Mouse (Mus musculus): ENCODE measurements around the gene Hba-a2.
A peak's percentile ranks its signal among the peaks of the same experiment; 100 is the strongest.
"Not testable (repeated sequence)": the region's sequence is repeated elsewhere in the genome, so short reads cannot be mapped to it uniquely, and the experiment has no call there.

The Hba-a2 gene

DNA sequence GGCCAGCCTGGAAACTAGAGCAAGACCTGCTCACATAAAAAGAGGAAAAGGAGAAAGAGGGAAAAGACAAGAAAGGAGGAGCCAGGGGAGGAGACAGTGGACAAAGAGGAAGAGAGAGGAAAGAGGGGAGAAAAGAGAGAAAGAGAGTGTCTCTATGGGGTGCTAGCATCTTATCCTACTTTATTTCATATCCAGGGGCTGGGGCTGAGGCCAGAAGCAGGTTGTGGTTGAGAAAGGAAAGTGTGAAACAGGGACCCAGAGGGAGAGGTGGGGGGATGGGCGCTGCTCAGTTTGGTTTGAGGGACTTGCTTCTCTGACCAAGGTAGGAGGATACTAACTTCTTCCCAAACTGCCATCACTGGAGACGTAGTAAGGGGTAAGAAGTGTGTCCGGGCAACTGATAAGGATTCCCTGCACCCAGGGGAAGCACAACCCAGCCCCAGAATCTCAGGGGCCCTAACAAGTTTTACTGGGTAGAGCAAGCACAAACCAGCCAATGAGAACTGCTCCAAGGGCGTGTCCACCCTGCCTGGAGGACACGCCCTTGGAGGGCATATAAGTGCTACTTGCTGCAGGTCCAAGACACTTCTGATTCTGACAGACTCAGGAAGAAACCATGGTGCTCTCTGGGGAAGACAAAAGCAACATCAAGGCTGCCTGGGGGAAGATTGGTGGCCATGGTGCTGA lies 13.1 kb upstream of the Hba-a2 start, which contains the start of gene Hba-a1:
Gene Hba-a1 (plus strand): TSS at position 421 of the 687 bp plus-strand sequence.
- not testable (repeated sequence) for DNase-seq (ENCODE audit: low spot score)

DNA sequence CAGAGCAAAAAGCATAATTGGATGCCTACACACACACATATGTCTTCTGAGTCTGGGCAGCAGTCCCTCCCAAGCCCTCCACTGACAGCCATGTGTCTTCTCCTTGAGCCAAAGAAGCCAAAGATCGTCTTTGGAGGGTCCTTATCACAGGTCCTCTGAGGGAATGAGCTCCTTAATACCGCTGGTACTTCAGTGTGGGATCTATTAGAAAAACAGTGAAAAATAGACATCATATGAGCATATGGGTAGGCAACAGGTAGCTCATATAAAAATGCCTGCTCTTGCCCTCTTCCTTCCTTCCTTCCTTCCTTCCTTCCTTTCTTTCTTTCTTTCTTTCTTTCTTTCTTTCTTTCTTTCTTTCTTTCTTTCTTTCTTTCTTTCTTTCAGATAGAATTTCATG lies 11.7 kb upstream of the Hba-a2 start:
- DNase-seq (ENCODE audit: low spot score): not testable (repeated sequence)

DNA sequence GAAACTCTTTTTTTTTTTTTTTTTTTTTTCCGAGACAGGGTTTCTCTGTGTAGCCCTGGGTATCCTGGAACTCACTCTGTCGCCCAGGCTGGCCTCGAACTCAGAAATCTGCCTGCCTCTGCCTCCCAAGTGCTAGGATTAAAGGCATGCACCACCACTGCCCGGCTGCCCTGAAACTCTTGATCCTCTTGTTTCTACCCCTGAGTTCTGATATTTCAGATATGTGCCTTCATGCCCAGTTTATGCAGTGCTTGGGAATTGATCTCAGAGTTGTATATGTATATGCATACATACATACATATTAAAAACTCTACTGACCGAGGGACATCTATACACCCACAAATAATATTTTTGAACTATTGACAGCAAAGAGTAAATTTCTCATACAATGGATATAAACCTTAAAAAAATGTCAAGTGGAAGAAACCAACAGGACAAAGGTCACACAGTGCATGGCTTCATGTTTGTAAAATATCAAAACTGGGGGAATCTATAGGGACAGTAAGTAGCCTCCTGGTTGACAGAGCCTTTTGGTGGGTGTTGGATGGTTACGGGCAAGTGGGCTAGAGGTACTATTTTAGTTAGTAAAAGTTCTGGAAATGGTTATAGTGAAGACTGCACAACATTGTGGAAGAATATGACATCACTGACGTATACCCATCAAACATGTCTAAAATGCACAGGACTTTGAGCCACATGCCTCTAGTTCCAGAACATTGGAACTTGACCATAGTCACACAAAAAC lies 11.1 kb upstream of the Hba-a2 start:
- no peak for DNase-seq (ENCODE audit: low spot score)

GRCm38 (mm10) chr11:32285887-32286286 lies 10.4 kb upstream of the Hba-a2 start:
- not testable (repeated sequence) for DNase-seq (ENCODE audit: low spot score)

DNA sequence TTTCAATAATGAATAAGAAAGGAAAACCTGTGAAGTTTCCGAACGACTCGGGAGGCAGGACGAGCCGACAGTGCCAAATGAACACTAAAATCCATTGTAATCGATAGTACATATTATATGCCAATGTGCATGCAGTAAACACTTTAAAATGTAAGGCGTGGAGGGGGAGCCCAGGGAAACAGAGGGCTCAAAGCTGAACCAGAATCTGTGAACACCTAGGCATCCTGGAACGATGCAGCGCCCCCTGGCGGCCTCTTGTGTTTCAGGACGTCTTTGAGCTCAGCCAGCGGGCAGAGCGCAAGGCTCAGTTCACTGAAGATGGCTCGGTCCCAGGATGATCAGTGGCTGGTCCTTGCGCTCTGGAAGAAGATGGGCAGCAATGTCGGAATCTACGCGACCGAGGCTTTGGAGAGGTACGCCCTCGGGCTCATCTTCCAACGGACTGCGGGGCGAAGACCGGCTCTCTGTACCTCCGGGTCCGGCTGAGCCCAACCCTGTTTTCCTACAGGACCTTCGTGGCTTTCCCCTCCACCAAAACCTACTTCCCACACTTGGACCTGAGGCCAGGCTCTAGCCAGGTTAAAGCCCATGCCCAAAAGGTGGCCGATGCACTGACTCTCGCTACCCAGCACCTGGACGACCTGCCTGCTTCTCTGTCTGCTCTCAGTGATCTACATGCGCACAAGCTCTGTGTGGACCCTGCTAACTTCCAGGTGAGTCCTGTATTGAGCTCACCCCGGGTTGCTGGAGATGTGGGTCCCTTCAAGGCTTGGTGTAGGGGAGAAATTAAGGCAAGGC lies 9.4 kb upstream of the Hba-a2 start, which contains the start of gene Hbq1b:
Gene Hbq1b (plus strand): TSS at position 271 of the 798 bp plus-strand sequence.
- DNase-seq (ENCODE audit: low spot score): peak; percentile 88

DNA sequence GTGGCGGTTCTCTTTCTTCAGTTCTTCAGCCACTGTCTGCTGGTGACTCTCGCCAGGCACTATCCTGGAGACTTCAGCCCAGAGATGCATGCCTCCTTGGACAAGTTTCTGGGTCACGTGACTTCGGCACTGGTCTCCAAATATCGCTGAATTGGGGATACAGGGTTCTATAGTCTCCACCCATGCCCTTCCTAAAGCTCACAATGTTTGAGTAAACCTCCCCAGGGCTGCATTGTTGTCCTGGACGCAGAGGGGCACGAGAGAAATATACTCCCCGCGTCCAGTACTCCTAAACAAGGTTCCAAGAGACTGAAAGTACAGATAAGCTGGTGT lies 8.8 kb upstream of the Hba-a2 start:
- no peak for DNase-seq (ENCODE audit: low spot score)

DNA sequence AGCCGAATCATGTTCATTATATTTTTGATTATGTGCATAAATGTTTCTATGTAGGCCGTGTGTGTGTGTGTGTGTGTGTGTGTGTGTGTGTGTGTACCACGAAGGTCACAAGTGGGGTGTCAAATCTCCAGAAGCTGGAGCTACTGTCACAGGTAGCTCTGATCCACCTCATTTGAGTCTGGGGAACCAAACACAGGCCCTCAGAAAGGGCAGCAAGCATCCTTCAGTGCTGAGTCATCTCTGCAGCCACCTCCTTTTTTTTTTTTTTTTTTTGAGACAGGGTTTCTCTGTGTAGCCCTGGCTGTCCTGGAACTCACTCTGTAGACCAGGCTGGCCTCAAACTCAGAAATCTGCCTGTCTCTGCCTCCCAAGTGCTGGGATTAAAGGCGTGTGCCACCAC lies 3.5 kb upstream of the Hba-a2 start:
- DNase-seq (ENCODE audit: low spot score): not testable (repeated sequence)

- not testable (repeated sequence) for DNase-seq (ENCODE audit: low spot score)
Observed at GRCm38 (mm10) chr11:32293479-32293878, 2.8 kb upstream of the Hba-a2 start.

GRCm38 (mm10) chr11:32297417-32297816 lies 1.1 kb downstream of the Hba-a2 start:
- not testable (repeated sequence) for DNase-seq (ENCODE audit: low spot score)

DNA sequence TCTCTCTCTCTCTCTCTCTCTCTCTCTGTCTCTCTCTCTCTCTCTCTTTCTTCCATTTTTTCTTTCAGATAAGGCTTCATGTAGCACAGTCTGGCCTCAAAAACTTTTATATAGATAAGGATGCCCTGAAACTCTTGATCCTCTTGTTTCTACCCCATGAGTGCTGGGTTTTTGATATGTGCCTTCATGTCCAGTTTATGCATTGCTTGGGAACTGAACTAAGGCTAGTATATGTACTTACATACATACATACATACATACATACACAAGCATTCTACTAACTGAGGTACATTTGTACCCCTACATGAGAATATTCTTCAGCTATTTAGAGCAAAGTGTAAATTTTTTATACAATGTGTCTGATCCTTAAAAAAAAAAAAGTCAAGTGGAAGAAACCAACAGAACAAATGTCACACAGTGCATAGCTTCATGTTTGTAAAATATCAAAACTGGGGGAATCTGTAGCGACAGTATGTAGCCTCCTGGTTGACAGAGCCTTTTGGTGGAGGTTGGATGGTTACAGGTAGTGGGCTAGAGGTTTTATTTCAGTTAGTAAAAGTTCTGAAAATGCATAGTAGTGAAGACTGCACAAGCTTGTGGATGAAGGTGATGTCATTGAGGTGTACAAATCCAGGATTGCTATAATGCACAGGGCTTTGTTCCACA lies 1.7 kb downstream of the Hba-a2 start:
- DNase-seq (ENCODE audit: low spot score): no peak

- no peak for DNase-seq (ENCODE audit: low spot score)
Observed at GRCm38 (mm10) chr11:32298532-32298918, 2.2 kb downstream of the Hba-a2 start.

GRCm38 (mm10) chr11:32299865-32300264 lies 3.6 kb downstream of the Hba-a2 start, which contains the start of gene Hbq1a:
Gene Hbq1a, plus strand, starts transcription at chr11:32300069.
- peak; percentile 79 for DNase-seq (ENCODE audit: low spot score)

DNA sequence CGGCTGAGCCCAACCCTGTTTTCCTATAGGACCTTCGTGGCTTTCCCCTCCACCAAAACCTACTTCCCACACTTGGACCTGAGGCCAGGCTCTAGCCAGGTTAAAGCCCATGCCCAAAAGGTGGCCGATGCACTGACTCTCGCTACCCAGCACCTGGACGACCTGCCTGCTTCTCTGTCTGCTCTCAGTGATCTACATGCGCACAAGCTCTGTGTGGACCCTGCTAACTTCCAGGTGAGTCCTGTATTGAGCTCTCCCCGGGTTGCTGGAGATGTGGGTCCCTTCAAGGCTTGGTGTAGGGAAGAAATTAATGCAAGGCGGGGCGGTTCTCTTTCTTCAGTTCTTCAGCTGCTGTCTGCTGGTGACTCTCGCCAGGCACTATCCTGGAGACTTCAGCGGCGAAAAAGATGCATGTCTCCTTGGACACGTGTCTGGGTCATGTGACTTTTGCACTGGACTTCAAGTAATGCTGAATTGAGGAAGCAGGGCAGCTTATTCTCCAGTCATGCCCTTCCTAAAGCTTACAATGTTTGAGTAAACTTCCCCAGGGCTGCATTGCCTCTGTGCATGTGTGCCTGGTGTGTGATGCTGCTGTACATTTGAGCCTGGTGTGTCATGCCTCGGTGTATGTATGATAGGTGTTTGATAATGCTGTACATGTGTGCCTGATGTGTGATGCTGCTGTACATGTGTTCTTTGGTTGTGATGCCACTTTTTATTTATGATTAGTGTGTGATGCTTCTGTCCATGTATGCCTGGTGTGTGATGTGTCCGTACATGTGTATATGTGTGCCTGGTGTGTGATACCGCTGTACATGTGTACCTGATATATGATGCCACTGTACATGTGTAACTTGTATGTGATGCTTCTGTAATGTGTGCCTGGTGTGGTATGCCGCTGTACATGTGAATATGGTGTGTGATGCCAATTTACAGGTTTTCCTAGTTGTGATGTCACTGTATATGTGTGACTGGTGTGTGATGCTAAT lies 4.3 kb downstream of the Hba-a2 start:
- no peak for DNase-seq (ENCODE audit: low spot score)

DNA sequence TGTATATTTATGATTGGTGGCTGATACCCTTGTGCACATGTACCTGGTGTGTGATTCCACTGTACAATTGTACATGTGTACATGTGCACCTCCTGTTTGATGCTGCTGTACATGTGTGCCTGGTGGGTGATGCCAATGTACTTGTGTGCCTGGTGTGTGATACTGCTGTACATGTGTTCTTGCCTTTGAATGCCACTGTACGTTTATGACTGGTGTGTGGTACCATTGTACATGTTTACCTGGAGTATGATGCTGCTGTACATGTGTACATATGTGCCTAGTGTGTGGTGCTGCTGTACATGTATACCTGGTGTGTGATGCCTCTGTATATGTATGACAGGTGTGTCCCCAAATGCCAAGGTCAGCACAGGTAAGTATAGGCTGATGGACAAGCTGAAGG lies 5.2 kb downstream of the Hba-a2 start:
- no peak for DNase-seq (ENCODE audit: low spot score)

- DNase-seq (ENCODE audit: low spot score): peak; percentile 38
Observed at GRCm38 (mm10) chr11:32302824-32303419, 6.6 kb downstream of the Hba-a2 start.

DNA sequence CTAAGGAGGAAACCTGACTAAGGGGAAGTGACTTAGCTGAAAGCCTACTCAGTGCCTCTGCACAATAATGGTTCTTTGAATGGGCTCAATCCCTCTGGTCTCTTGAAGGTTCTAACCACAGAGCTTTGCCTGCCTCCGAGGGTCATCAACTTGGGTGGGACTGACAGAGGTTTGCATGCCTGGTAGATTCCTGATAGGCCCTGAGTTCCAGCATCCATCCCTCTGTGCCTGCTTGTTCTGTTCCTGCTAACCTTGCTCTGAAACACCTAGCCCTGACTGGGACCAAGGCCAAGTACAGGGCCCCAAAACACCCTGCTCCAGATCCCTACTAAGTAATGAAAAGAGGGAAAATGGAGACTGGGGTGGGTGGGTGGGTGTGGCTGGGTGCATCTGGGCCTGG lies 7.2 kb downstream of the Hba-a2 start:
- no peak for DNase-seq (ENCODE audit: low spot score)

- no peak for DNase-seq (ENCODE audit: low spot score)
Observed at GRCm38 (mm10) chr11:32307006-32307405, 10.7 kb downstream of the Hba-a2 start.

DNA sequence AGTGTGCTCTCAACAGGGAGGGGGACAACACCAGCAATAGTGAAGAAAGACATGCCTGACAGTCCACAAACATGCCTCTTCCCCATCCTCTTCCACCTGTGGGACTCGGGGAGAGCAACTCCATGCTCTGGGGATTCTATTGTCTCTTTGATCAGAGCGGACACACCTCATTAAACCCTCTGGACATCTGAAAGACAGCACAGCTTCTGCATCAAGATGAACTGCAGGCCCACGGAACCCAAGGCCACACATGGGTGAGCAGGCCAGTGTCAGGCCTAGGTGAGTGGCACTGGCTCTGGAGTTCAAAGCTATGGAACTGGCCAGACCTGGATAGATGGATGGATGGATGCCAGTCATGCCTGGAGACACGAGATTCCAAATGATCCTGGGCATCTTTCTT lies 13.2 kb downstream of the Hba-a2 start:
- DNase-seq (ENCODE audit: low spot score): no peak

DNA sequence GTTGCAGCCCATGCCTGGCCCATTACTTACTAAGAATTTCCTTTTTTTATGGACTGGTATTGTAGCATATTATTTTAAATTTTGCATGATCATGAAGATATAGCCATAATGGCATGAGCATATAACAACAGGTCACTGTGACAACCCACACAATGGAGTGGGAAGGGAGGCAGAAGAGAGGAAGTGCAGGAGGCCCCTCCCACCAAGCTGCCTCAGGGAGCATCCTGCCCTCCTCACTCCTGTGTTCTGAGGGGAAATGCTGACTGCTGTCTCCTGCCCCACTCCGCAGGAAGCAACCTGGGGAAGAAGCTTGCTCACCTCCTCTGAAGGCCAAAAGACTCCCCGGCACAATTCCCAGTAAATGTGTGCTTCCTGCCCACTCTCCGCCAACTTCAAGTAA lies 13.6 kb downstream of the Hba-a2 start:
- DNase-seq (ENCODE audit: low spot score): no peak

GRCm38 (mm10) chr11:32316009-32316408 lies 19.7 kb downstream of the Hba-a2 start:
- DNase-seq (ENCODE audit: low spot score): no peak

Data from layer of hippocampus, adult 11-12 months (tissue).